Mouse (Mus musculus): ENCODE data around the gene Synj1.

Gene Synj1

DNA sequence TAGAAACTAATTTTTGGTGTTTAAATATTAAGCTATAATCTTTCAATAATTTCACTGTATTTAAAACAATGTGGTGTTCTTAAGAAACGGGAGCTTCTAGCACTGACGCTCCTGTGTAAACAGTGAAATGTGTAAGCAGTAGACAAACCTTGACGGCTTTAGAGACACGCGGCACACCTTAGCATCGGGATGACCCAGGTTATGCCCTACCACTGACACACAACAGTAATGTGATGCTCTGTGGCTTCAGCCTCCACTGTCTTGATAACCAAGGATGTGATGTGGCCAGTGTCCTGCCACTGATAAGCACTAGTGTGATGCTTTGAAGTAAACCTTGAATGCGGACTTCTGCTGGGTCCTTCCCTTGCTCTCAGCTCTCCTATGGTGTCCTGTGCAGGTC, 69.9 kb downstream of the Synj1 start:
- no peak for DNase-seq (ENCODE audit: low spot score)

GRCm38 (mm10) chr16:90934687-90935328, 76.3 kb downstream of the Synj1 start, which contains the start of gene Cfap298:
TSS of gene Cfap298 (minus strand) at chr16:90935114.
- DNase-seq (ENCODE audit: low spot score), result peak; percentile 95

DNA sequence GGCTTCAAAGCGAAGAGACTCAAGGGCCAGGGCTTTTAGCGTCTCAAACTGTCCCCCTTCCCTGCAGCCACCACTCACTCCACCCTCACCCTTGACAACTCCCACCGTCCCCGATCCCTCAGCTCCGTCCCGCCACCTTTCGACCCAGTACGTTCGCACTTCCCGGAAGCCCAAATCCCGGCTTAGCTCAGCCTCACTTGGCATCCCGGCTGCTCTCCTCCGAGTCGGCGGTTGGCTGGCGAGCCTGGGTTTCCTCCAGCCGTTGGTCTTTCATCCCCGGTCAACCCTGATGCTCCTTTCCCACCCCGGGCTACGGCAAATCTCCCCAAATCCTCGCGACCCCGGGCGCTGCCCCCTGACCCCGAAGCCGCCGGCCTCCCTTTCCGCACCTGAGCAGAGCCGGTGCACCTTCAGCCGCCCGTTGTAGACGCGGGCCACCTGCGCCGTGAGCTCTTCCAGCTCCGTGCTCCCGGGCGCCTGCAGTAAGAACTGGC, 76.9 kb downstream of the Synj1 start:
- peak; percentile 55 for DNase-seq (ENCODE audit: low spot score)

- DNase-seq (ENCODE audit: low spot score), result no peak
Measured at GRCm38 (mm10) chr16:90933534-90934176, 77.5 kb downstream of the Synj1 start.

- no peak for DNase-seq (ENCODE audit: low spot score)
Measured at GRCm38 (mm10) chr16:90927446-90927845, 83.7 kb downstream of the Synj1 start.

DNA sequence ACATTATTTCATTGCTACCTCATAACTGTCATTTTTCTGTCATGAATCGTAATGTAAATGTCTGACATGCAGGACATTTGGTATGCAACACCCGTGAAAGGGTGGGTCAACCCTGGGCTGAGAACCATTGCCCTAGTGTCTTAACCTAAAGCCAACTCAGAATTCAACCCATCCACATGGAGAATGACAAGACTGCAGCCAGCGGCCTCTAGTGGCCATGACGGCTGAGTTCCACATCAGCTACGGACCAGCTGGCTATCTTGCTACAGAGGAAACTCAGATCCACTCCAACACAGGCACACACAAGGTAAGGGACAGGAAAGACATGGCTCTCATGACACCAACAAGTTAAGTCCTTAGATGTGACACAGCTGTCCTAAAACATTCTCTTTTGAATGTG, 85.6 kb downstream of the Synj1 start:
- peak; percentile 68 for DNase-seq (ENCODE audit: low spot score)

DNA sequence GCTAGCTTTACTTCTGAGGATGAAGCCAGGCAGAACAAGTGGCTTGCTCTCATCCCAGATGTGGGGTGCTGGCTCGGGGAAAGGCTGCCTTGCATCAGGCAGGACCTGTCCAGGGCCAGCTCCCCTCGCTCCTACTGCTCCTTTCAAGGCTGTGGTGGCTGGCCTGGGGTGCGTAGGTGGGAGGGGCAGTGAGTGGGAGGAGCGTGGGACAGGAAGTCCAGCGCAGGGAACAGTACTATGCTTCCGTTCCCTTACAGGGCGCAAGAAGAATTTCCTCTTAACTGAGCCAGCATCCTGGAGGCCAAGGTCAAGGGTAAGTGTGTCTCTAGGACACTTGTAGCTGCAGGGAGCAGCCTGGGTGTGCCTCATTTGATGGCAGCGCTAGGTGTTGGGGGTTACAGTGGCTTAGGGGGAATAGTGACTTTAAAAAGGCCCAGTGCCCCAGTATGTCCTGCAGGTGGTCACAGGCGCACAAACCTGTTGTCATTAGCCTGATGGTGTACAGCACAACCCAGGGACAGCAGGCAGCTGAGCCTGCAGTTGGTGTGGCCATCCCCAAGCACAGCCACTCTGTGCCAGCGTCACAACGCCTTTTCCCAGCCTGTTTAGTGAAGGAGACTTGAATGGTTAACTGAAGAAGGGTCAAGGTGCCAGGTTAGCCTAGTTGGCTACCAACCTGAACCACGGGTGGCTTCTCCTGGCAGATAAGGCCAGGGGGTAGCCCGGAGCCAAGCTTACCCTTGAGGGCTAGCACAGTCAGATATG, 86.3 kb downstream of the Synj1 start:
- DNase-seq (ENCODE audit: low spot score), result no peak

DNA sequence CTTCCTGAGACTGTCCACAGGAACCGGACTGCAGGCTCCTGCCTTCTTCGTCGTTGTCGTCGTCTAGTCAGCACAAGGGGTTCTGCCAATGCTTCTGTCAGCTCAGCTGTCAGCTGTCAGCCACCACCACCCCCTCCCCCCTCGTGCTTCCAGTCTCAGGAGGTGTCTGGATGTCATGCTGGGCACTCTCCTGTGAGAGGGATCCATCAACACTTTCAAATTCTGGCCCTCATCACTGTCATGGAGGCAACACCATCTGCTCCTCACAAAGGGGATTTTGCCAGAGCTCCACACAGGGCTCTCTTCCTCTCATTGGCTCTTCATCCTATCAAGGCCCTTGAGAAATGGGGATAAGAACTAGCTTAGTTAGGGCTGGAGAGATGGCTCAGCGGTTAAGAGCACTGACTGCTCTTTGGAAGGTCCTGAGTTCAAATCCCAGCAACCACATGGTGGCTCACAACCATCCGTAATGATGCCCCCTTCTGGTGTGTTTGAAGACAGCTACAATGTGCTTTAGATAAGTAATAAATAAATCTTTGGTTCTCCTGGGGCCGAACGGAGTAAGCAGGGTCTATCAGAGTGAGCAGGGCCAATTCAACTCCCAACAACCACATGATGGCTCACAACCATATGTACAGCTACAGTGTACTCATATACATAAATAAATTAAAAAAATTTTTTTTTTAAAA, 89.5 kb downstream of the Synj1 start:
- no peak for DNase-seq (ENCODE audit: low spot score)

DNA sequence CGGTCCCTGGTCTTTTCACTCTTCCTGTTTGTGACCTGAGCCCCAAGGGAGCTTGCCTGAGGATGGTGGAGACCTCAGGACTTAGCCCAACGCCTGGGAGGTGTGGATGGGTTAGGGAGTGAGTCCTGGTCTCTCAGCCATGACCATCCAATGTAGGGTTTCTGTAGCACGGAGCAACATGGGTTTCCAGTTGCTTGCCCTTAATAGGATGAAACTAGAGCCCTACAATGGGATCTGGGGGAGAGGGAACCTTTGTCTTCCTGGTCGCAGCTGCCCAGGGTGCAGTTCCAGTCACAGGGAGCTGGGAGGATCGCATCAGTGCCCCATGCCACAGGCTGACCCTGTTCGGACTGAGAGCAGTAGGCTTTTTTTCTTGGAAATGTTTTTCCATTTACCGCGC, 94.0 kb downstream of the Synj1 start:
- no peak for DNase-seq (ENCODE audit: low spot score)

DNA sequence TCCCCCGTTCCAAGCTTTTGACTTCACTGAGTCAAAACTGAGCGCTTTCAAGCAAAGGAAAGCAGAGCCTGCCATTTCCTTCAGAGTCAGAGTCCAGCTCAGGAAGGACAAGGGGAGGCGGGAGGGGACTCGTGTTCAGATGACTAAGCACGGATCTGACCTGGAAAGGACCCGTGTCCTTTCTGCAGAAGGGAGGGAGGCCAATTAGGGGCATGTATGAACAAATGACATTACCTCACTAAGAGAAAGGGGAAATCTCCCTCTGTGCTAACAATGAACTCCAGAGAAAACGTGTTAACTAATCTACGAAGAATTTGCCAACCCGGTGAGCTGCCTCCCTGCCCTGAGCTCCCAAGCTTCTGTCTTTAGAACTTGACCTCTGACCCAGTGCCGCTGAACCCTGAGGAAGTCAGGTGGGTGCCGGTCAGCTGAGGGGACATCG, 95.0 kb downstream of the Synj1 start:
- no peak for DNase-seq (ENCODE audit: low spot score)

- peak; percentile 38 for DNase-seq (ENCODE audit: low spot score)
Measured at GRCm38 (mm10) chr16:90911766-90912165, 99.3 kb downstream of the Synj1 start.

GRCm38 (mm10) chr16:90910855-90911533, 100.1 kb downstream of the Synj1 start:
- DNase-seq (ENCODE audit: low spot score), result no peak

GRCm38 (mm10) chr16:90907250-90907649, 103.9 kb downstream of the Synj1 start:
- DNase-seq (ENCODE audit: low spot score), result no peak

- DNase-seq (ENCODE audit: low spot score), result no peak
Measured at GRCm38 (mm10) chr16:90903300-90903699, 107.8 kb downstream of the Synj1 start.

- no peak for DNase-seq (ENCODE audit: low spot score)
Measured at GRCm38 (mm10) chr16:90901364-90901763, 109.7 kb downstream of the Synj1 start.

DNA sequence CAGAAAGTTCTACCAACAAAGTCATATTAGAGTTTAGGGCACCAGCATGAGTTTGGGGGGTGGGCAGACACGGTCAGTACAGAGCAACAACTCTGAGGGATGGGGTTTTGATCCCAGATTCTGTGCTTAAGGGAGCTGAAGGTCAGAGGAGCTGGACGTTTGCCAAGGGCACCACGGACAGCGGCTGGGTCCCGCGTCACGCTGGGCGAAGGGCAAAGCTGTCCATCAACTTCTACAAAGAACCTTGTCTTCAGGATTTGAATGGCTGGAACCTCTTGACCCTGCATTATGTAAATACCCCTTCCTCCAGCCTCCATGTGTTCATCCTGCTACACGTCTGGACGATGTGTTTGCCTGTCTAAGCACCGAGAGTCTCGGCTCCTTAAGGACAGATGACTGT, 111.6 kb downstream of the Synj1 start:
- no peak for DNase-seq (ENCODE audit: low spot score)

GRCm38 (mm10) chr16:90897651-90898050, 113.5 kb downstream of the Synj1 start:
- peak; percentile 18 for DNase-seq (ENCODE audit: low spot score)

GRCm38 (mm10) chr16:90893792-90894191, 117.3 kb downstream of the Synj1 start:
- no peak for DNase-seq (ENCODE audit: low spot score)

DNA sequence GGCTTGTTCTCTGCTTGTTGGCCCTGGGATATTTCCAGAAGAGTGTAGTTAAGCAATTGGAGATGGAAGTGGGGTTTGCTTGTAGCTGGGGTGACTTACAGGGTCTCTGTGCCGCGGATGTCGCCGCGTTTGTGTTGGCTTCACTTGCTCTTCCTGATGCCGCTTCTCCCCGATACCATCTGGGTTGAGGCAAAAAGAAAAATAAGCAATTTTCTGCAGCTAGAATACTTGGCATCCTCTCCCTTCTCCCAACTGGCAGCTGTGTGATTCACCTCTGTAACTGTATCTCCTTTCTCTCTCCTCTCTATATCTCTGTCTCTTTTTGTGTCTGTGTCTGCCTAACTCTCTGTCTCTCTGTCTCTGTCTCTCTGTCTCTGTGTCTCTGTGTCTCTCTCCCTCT, 118.1 kb downstream of the Synj1 start:
- DNase-seq (ENCODE audit: low spot score), result no peak

DNA sequence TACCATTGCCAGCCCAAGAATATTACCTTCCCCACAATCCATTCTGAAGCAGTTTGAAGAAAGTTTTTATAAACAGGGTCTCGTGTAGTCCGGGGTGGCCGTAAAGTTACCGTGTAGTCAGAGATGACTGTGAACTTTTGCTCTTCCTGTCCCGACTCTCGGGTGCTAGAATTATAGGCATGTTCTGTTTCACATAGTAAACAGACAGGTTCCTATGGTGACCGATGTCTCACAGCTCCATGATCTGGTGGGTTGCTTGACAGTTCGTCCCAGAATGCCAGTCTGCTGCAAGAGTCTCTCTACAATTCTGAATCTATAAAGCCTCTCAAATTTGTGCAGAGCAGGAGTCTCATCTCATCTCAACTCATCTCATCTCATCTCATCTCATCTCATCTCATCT, 119.0 kb downstream of the Synj1 start:
- DNase-seq (ENCODE audit: low spot score), result no peak

DNA sequence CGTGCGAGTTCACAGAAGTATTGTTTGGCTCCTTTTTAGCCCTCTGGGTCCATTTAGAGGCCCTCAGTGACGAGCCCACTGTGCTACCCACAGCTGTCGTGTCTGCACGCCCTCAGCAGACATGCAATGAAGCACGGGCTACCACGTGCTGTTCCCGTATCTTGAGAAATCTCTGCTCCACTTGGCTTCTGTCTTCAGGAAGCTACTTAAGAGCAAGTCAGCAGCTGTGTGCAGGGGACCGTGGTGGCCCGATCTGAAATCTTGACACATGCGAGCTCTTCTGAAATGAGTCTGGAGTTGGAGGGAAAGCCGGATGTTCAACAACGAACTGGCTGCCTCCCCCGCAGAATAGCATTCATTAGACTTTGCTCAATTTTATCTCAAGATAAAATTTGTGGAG, 119.5 kb downstream of the Synj1 start:
- DNase-seq (ENCODE audit: low spot score), result no peak

- DNase-seq (ENCODE audit: low spot score), result no peak
Measured at GRCm38 (mm10) chr16:90890683-90891082, 120.4 kb downstream of the Synj1 start.

Measured in lung, postnatal 25 days (tissue).